Mouse (Mus musculus) C2C12 (cell line): ENCODE data around the gene Hpca.

Experiments
- CEBPB ChIP-seq: IDR thresholded peaks from one replicate; pipeline ENCODE4 v1.6.1; 2011; ENCODE audit warnings: low read depth, mild to moderate bottlenecking, control low read depth, moderate library complexity
- CTCF ChIP-seq: IDR thresholded peaks from one replicate; pipeline ENCODE4 v1.5.1; 2011; ENCODE audit not compliant: control insufficient read depth, insufficient read depth, insufficient read length
- FOSL1 ChIP-seq: IDR thresholded peaks from one replicate; pipeline ENCODE4 v1.8.0; 2011; ENCODE audit warnings: mild to moderate bottlenecking, low read length; ENCODE audit not compliant: poor library complexity, insufficient read depth, severe bottlenecking
- MAX ChIP-seq: IDR thresholded peaks from one replicate; pipeline ENCODE4 v1.6.1; 2011; ENCODE audit warnings: mild to moderate bottlenecking, control low read depth
- MYOD1 ChIP-seq: IDR thresholded peaks from one replicate; pipeline ENCODE4 v1.6.1; 2011; ENCODE audit warnings: low read depth; ENCODE audit not compliant: control insufficient read depth, insufficient read length
- MYOG ChIP-seq: IDR thresholded peaks from one replicate; pipeline ENCODE4 v1.6.1; 2011; ENCODE audit not compliant: control insufficient read depth, insufficient read length; ENCODE audit errors: extremely low read depth
- USF1 ChIP-seq: IDR thresholded peaks from one replicate; pipeline ENCODE4 v1.6.1; 2011; ENCODE audit warnings: low read depth, mild to moderate bottlenecking, control low read depth, moderate library complexity

DNA sequence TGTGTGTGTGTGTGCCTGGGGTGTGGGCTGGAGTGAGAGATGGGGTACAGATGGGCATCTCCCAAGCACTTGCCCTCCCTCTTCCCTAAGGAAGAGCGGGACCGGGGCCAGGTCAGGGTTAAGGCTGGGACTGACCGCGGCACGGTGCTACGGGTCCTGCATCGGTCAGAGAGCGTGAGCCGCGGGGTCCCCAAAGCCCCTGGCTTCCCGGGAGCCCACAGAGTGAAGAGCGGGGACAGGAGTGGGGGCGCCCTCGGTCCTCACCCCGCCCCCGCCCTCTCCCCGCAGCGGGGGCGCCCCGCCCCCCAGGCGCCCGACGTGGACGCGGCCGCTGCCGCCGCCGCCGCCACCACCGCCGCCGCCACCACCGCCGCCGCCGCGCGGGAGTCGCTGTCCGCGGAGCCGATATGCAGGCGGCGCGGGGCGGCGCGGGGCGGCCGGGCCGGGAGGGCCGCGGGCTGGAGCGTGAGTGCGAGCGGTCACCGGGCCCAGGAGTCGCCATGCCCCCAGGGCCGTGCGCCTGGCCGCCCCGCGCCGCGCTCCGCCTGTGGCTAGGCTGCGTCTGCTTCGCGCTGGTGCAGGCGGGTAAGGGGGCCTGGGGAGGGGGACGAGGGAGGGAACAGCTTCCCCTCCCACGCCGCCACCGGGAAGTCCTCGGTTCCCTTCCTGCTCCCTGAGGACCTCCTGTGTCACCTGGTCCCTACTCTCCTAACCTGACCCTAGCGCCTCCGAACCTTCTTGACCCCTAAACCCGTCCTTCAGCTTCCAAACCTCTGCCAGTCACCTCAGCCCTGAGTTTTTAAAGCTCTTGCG is 14.9 kb upstream of the Hpca start, which contains the start of gene Fndc5:
- TF ChIP-seq CTCF (no peak), USF1 (no peak), MYOG (no peak), MAX (no peak), MYOD1 (no peak), CEBPB (no peak), FOSL1 (no peak)
